Mouse (Mus musculus) liver, embryonic 11.5 days (tissue): ENCODE data around the gene Ephb1. TPM values are rescaled to one million over a fixed set of nuclear protein-coding genes. Genes with fewer than 3 reads are reported as not detected.

ENCODE experiments used
- ATAC-seq: fragments of 200-750 bp; cut with Nextera tagmentation; replicated peaks from 2 replicates; pipeline ENCODE4 v1.8.0; 2017; ENCODE audit warnings: moderate number of reproducible peaks, mild to moderate bottlenecking, moderate TSS enrichment, moderate library complexity; ENCODE audit not compliant: low FRiP score
- DNase-seq: peaks from one replicate; pipeline ENCODE4 v3.0.0-alpha.2; 2017; ENCODE audit warnings: low spot score
- H3K27ac ChIP-seq: fragments of 300-500 bp; sonication (generic); 2 replicates; pipeline ENCODE4 v1.5.1; 2014; ENCODE audit warnings: mild to moderate bottlenecking, low read depth, low read length, control low read depth
- H3K27me3 ChIP-seq: fragments of 300-500 bp; sonication (generic); replicated peaks from 2 replicates; pipeline ENCODE4 v1.6.1; 2014; ENCODE audit warnings: low read length, mixed read lengths; ENCODE audit not compliant: control insufficient read depth, insufficient read depth
- H3K36me3 ChIP-seq: fragments of 300-500 bp; sonication (generic); 2 replicates; pipeline ENCODE4 v1.6.1; 2014; ENCODE audit warnings: mild to moderate bottlenecking, low read length, moderate library complexity, mixed read lengths; ENCODE audit not compliant: control insufficient read depth, insufficient read depth
- H3K4me1 ChIP-seq: fragments of 300-500 bp; sonication (generic); replicated peaks from 2 replicates; pipeline ENCODE4 v1.6.1; 2014; ENCODE audit warnings: low read length, mixed read lengths; ENCODE audit not compliant: control insufficient read depth, insufficient read depth
- H3K4me2 ChIP-seq: fragments of 300-500 bp; sonication (generic); 2 replicates; pipeline ENCODE4 v1.6.1; 2014; ENCODE audit warnings: mild to moderate bottlenecking, control low read depth, moderate library complexity
- H3K4me3 ChIP-seq: fragments of 300-500 bp; sonication (generic); 2 replicates; pipeline ENCODE4 v1.5.1; 2014; ENCODE audit warnings: low read depth, low read length, control low read depth
- H3K9ac ChIP-seq: fragments of 300-500 bp; sonication (generic); 2 replicates; pipeline ENCODE4 v1.6.1; 2014; ENCODE audit warnings: low read depth, low read length, control low read depth
- H3K9me3 ChIP-seq: fragments of 300-500 bp; sonication (generic); 2 replicates; pipeline ENCODE4 v1.6.1; 2016; ENCODE audit warnings: low read length, inconsistent platforms, mixed read lengths; ENCODE audit not compliant: control insufficient read depth
- WGBS: fragments of 180-500 bp; shearing (Covaris S2); extraction: QIAGEN DNeasy Blood & Tissue Kit; methylation state at CpG from one replicate; pipeline ENCODE4 v1.1.7; 2014; 5-methylcytosine and 5-hydroxymethylcytosine counted together
- polyA plus RNA-seq: library from polyadenylated mRNA; unstranded; fragments of >200 nt; fragmentation: Nextera tagmentation; extraction: Ambion mirVana; gene quantifications from 2 replicates; pipeline ENCODE4 v1.2.1, GENCODE M21; 2014

Gene Ephb1
- polyA plus RNA-seq, 1 experiment from 2014 or later: 0.70 TPM

GRCm38 (mm10) chr9:101956228-101956627, 398.3 kb downstream of the Ephb1 start:
- no peak for ATAC-seq
- Histone ChIP-seq H3K9me3 (no peaks in the 10 kb centered on the region), H3K27ac (no peak overlapping the region), H3K4me1 (no peaks in the 10 kb centered on the region), H3K9ac (no peak overlapping the region), H3K36me3 (no peaks in the 10 kb centered on the region), H3K27me3 (no peaks in the 10 kb centered on the region), H3K4me2 (no peak overlapping the region), H3K4me3 (no peak overlapping the region)
- DNase-seq: no peak
- WGBS: 44% methylated on average over 4 of the region's 4 CpGs

GRCm38 (mm10) chr9:101954529-101954928, 400.0 kb downstream of the Ephb1 start:
- 80% methylated on average over 4 of the region's 4 CpGs for WGBS
- Histone ChIP-seq H3K4me3 (no peak overlapping the region), H3K27ac (no peak overlapping the region), H3K9ac (no peak overlapping the region), H3K4me1 (no peaks in the 10 kb centered on the region), H3K27me3 (no peaks in the 10 kb centered on the region), H3K9me3 (no peaks in the 10 kb centered on the region), H3K4me2 (no peak overlapping the region), H3K36me3 (no peaks in the 10 kb centered on the region)
- DNase-seq: no peak
- ATAC-seq: no peak

- ATAC-seq (no peak), DNase-seq (no peak)
- WGBS: 24% methylated on average over 3 of the region's 3 CpGs
- Histone ChIP-seq H3K27ac (no peak overlapping the region), H3K4me2 (no peak overlapping the region), H3K4me3 (no peak overlapping the region), H3K4me1 (peaks cover 7% of the 10 kb centered on the region), H3K27me3 (no peaks in the 10 kb centered on the region), H3K9ac (no peak overlapping the region), H3K9me3 (no peaks in the 10 kb centered on the region), H3K36me3 (no peaks in the 10 kb centered on the region)
Observed at GRCm38 (mm10) chr9:101950101-101950500, 404.4 kb downstream of the Ephb1 start.

- Histone ChIP-seq H3K27ac (no peak overlapping the region), H3K9ac (no peak overlapping the region), H3K27me3 (no peaks in the 10 kb centered on the region), H3K36me3 (no peaks in the 10 kb centered on the region), H3K4me2 (no peak overlapping the region), H3K9me3 (no peaks in the 10 kb centered on the region), H3K4me3 (no peak overlapping the region), H3K4me1 (peaks cover 7% of the 10 kb centered on the region)
- 67% methylated on average over 4 of the region's 4 CpGs for WGBS
- ATAC-seq (peak; percentile 83), DNase-seq (no peak)
Observed at GRCm38 (mm10) chr9:101945814-101946213, 408.7 kb downstream of the Ephb1 start.

- ATAC-seq (peak; percentile 10; the same call in 1 of the 2 replicates), DNase-seq (no peak)
- no peak overlapping the region for H3K9ac ChIP-seq
- peaks cover 7% of the 10 kb centered on the region for H3K4me1 ChIP-seq
- no peak overlapping the region for H3K27ac ChIP-seq
- H3K27me3 ChIP-seq: no peaks in the 10 kb centered on the region
- H3K4me3 ChIP-seq: no peak overlapping the region
- WGBS: 68% methylated on average over 7 of the region's 7 CpGs
- no peaks in the 10 kb centered on the region for H3K36me3 ChIP-seq
- no peak overlapping the region for H3K4me2 ChIP-seq
- no peaks in the 10 kb centered on the region for H3K9me3 ChIP-seq
Observed at GRCm38 (mm10) chr9:101945326-101945725, 409.2 kb downstream of the Ephb1 start.

GRCm38 (mm10) chr9:101942058-101942669, 412.3 kb downstream of the Ephb1 start:
- no peaks in the 10 kb centered on the region for H3K36me3 ChIP-seq
- no peaks in the 10 kb centered on the region for H3K9me3 ChIP-seq
- no peak for DNase-seq
- no peak overlapping the region for H3K9ac ChIP-seq
- H3K4me2 ChIP-seq: no peak overlapping the region
- 75% methylated on average over 9 of the region's 9 CpGs for WGBS
- no peaks in the 10 kb centered on the region for H3K27me3 ChIP-seq
- no peak overlapping the region for H3K4me3 ChIP-seq
- H3K27ac ChIP-seq: no peak overlapping the region
- no peak for ATAC-seq
- H3K4me1 ChIP-seq: peaks cover 7% of the 10 kb centered on the region

- Histone ChIP-seq H3K4me3 (no peak overlapping the region), H3K4me2 (no peak overlapping the region), H3K36me3 (no peaks in the 10 kb centered on the region), H3K27ac (no peak overlapping the region), H3K9ac (no peak overlapping the region), H3K9me3 (no peaks in the 10 kb centered on the region), H3K4me1 (no peaks in the 10 kb centered on the region; the same call in 1 of the 2 replicates), H3K27me3 (no peaks in the 10 kb centered on the region)
- DNase-seq: no peak
- peak; percentile 70 for ATAC-seq
- 43% methylated on average over 3 of the region's 3 CpGs for WGBS
Observed at GRCm38 (mm10) chr9:101940182-101940581, 414.3 kb downstream of the Ephb1 start.

- no peak overlapping the region for H3K9ac ChIP-seq
- DNase-seq: no peak
- no peaks in the 10 kb centered on the region for H3K9me3 ChIP-seq
- no peaks in the 10 kb centered on the region for H3K27me3 ChIP-seq
- no peak overlapping the region for H3K4me3 ChIP-seq
- no peak overlapping the region for H3K27ac ChIP-seq
- WGBS: 79% methylated on average over 5 of the region's 5 CpGs
- no peak overlapping the region for H3K4me2 ChIP-seq
- ATAC-seq: peak; percentile 32; the same call in 1 of the 2 replicates
- H3K4me1 ChIP-seq: no peaks in the 10 kb centered on the region
- H3K36me3 ChIP-seq: no peaks in the 10 kb centered on the region
Observed at GRCm38 (mm10) chr9:101939006-101939405, 415.5 kb downstream of the Ephb1 start.

GRCm38 (mm10) chr9:101938066-101938465, 416.4 kb downstream of the Ephb1 start:
- no peak overlapping the region for H3K4me2 ChIP-seq
- H3K4me1 ChIP-seq: no peaks in the 10 kb centered on the region
- 75% methylated on average over 4 of the region's 4 CpGs for WGBS
- DNase-seq (no peak), ATAC-seq (no peak)
- no peak overlapping the region for H3K9ac ChIP-seq
- H3K27me3 ChIP-seq: no peaks in the 10 kb centered on the region
- H3K4me3 ChIP-seq: no peak overlapping the region
- H3K9me3 ChIP-seq: no peaks in the 10 kb centered on the region
- no peak overlapping the region for H3K27ac ChIP-seq
- no peaks in the 10 kb centered on the region for H3K36me3 ChIP-seq
